Mouse (Mus musculus) hindbrain, embryonic 14.5 days (tissue): ENCODE results near the gene Zdhhc7. TPM values are rescaled to one million over a fixed set of nuclear protein-coding genes. Genes with fewer than 3 reads are reported as not detected.
A peak's percentile ranks its signal among the peaks of the same experiment; 100 is the strongest.

Source experiments
- ATAC-seq: fragments of 200-750 bp; cut with Nextera tagmentation; 2 replicates; pipeline ENCODE4 v1.8.0; 2017; ENCODE audit warnings: moderate number of reproducible peaks, mild to moderate bottlenecking, moderate TSS enrichment, moderate library complexity; ENCODE audit not compliant: low FRiP score
- DNase-seq: peaks from one replicate; pipeline ENCODE4 v3.0.0-alpha.2; 2015; ENCODE audit warnings: low spot score
- H3K27ac ChIP-seq: fragments of 300-500 bp; sonication (generic); 2 replicates; pipeline ENCODE4 v1.5.1; 2014; ENCODE audit warnings: mild to moderate bottlenecking, moderate library complexity
- H3K27me3 ChIP-seq: fragments of 300-500 bp; sonication (generic); 2 replicates; pipeline ENCODE4 v1.6.1; 2014; ENCODE audit warnings: mild to moderate bottlenecking, low read length, mixed read lengths; ENCODE audit not compliant: control insufficient read depth, insufficient read depth
- H3K36me3 ChIP-seq: fragments of 300-500 bp; sonication (generic); replicated peaks from 2 replicates; pipeline ENCODE4 v1.6.1; 2014; ENCODE audit not compliant: control insufficient read depth, insufficient read depth
- H3K4me1 ChIP-seq: fragments of 300-500 bp; sonication (generic); replicated peaks from 2 replicates; pipeline ENCODE4 v1.6.1; 2014; ENCODE audit warnings: antibody characterized with exemption, low read length, mixed read lengths; ENCODE audit not compliant: control insufficient read depth, insufficient read depth
- H3K4me2 ChIP-seq: fragments of 300-500 bp; sonication (generic); replicated peaks from 2 replicates; pipeline ENCODE4 v1.6.1; 2014; ENCODE audit warnings: mild to moderate bottlenecking, moderate library complexity
- H3K4me3 ChIP-seq: fragments of 300-500 bp; sonication (generic); replicated peaks from 2 replicates; pipeline ENCODE4 v1.5.1; 2014; ENCODE audit warnings: mild to moderate bottlenecking, low read length
- H3K9ac ChIP-seq: fragments of 300-500 bp; sonication (generic); 2 replicates; pipeline ENCODE4 v1.6.1; 2014
- H3K9me3 ChIP-seq: fragments of 300-500 bp; sonication (generic); 2 replicates; pipeline ENCODE4 v1.6.1; 2016; ENCODE audit warnings: low read length; ENCODE audit not compliant: control insufficient read depth
- WGBS: fragments of 180-500 bp; shearing (Covaris S2); extraction: QIAGEN DNeasy Blood & Tissue Kit; methylation state at CpG from one replicate; pipeline ENCODE4 v1.1.7; 2014; 5-methylcytosine and 5-hydroxymethylcytosine counted together
- polyA plus RNA-seq: library from polyadenylated mRNA; unstranded; fragments of >200 nt; fragmentation: Nextera tagmentation; extraction: Ambion mirVana; gene quantifications from 2 replicates; pipeline ENCODE4 v1.2.1, GENCODE M21; 2014

Gene Zdhhc7
- 25.5 and 26.4 TPM in 2 replicates for polyA plus RNA-seq

DNA sequence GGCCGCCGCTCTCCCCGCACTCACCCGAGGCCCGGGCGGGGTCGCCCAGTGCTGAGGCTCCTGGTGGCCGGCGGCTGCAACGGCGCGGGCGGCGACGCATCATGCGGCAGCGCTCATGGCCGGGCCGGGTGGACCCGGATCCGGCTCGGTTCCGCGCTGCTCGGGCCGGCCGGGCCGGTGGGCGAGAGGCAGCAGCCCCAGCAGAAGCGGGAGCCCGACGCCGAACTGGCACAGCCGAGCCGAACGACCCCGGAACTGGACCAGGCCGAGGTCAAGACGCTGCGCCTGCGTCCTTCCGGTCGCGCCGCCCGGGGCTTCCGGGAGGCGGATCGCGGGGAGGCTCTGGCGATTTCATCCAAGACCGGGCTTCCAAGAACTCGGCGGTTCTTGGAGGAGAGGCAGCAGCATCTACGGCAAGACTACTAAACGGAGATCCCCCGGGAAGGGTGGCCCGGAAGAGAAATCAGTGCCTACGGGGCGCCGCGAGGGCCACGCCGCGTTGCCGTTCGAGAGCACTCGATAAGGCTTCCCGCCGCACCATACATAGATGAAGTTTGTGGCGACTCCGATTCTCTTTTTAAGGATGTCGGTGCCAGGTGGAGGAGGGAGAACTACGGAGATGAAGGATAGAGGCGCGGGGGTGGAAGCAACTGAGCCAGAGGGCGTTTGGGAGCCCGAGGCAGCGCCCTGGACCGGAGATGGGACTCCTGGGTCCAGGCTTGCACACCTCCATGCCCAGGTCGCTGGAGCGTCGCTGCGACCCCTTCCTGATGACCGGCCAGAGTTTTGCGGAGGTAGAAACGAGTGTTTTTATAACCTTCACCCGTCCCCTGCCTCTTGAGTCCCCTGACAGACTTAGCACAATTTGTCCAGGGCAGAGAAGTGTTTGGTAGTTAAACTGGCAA lies at the start of gene Zdhhc7:
TSS of gene Zdhhc7 (minus strand) at position 415 of the 905 bp plus-strand sequence.
- Histone ChIP-seq H3K36me3 (0 out of 2 replicates have a peak, but pooled peaks cover 10% of the 10 kb centered on the region), H3K4me1 (peaks cover 26% of the 10 kb centered on the region), H3K4me2 (peak within 1 kb of the TSS; percentile 96), H3K9ac (peak within 1 kb of the TSS; percentile 92), H3K9me3 (no peaks in the 10 kb centered on the region), H3K4me3 (peak within 1 kb of the TSS; percentile 96), H3K27ac (peak within 1 kb of the TSS; percentile 91), H3K27me3 (no peaks in the 10 kb centered on the region)
- ATAC-seq: peak; percentile 79
- under 1% methylated on average over 85 of the region's 88 CpGs for WGBS
- DNase-seq: peak; percentile 79

- Histone ChIP-seq H3K9ac (no peak overlapping the region), H3K27me3 (no peaks in the 10 kb centered on the region), H3K27ac (no peak overlapping the region), H3K4me2 (no peak overlapping the region), H3K4me3 (no peak overlapping the region), H3K4me1 (peaks cover 3% of the 10 kb centered on the region), H3K36me3 (peaks cover 36% of the 10 kb centered on the region), H3K9me3 (no peaks in the 10 kb centered on the region)
- ATAC-seq (no peak), DNase-seq (no peak)
- 70% methylated on average over 12 of the region's 12 CpGs for WGBS
Observed at GRCm38 (mm10) chr8:120150028-120150427, 48.7 kb upstream of the Zdhhc7 start.

DNA sequence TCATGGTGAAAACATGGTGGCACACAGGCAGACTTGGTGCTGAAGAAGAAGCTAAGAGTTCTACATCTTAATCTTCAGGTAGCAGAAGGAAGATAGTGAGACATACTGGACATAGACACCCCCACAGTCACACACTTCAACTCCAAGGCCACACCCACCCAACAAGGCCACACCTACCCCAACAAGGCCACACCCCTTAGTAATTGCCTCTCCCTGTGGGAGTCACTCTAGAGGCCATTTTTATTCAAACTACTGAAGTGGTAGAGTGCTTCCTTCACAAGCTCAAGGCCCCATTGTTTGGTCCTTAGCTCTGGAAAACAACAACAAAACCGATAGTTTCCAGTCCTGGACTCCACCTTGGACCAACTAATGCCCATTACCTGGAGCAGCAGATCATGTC lies 44.8 kb upstream of the Zdhhc7 start:
- no peak overlapping the region for H3K4me2 ChIP-seq
- H3K36me3 ChIP-seq: peaks cover 10% of the 10 kb centered on the region
- no peaks in the 10 kb centered on the region for H3K27me3 ChIP-seq
- H3K27ac ChIP-seq: no peak overlapping the region
- no peak overlapping the region for H3K9ac ChIP-seq
- no peak for DNase-seq
- no peak for ATAC-seq
- no peak overlapping the region for H3K4me3 ChIP-seq
- H3K9me3 ChIP-seq: no peaks in the 10 kb centered on the region
- 78% methylated on average over 1 of the region's 1 CpGs for WGBS
- peaks cover 19% of the 10 kb centered on the region for H3K4me1 ChIP-seq

DNA sequence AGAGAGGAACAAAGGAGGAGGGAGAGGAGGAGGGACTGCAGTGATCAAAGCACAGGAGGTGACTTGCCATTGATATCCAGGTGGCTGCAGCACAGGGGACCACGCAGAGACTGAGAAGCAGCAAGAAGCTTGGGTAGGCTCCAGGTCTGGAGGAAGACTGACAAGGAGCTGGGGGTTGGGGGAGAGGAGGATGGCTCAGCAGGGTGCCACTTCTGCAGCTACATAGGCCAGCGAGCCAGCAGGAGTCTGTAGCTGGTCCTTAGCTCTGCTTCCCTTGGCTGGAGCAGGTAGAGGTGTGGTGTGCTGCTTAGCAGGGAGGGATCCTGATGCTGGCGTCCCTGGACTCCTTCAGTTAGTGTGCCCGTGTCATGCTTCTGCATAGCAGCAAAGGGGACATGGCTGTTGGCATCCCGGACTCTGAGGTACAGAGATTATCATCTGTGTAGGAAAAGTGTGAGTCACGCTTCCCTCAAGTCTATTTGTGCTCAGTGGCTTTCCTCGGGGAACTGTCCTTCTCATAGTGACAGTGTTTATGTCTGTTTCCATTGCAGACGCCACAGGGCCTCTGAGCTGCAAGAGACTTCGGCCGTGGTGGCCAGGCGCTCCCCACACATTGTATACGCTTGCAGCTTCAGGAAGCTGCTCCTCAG lies 43.5 kb upstream of the Zdhhc7 start:
- 60% methylated on average over 12 of the region's 12 CpGs for WGBS
- no peak for DNase-seq

DNA sequence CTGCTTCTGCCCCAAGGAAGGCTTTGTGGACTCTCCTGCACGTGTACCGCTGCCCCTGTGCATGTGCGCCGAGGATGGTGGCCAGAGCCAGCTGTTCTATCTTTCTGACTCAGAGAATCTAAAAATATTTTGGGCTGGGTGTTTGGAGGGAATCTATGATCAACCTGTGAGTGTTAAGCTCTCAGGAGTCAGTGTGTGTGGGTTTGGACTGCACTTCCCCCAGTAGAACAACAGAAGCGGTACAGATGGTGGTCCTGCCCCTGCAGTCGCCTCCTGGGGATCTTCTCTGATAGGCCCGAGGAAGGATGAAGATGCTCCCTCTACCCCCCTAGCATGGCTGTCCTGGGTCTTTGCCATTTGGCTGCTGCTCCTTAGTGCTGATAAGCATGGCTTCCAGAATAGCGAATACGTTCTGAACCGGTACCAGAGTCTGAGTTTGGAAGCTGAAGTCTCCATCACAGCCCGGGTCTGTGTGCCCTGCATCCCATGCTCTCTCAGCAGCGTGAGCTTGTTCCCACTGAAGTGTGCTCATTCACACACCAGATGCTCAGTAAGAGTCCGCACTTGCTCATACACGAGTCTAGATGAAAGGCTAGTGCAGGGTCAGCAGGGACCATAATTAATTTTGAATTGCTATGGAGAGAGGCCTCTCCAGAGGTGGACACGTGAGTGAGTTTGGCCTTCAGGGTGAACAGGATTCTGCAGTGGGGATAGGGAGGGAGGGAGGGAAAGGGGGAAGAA lies 42.8 kb upstream of the Zdhhc7 start:
- ATAC-seq (peak; percentile 31; the same call in 1 of the 2 replicates), DNase-seq (no peak)
- Histone ChIP-seq H3K4me1 (peaks cover 19% of the 10 kb centered on the region), H3K36me3 (peaks cover 10% of the 10 kb centered on the region), H3K27me3 (no peaks in the 10 kb centered on the region), H3K9ac (0 out of 2 replicates have a peak overlapping the region, but pooled peaks have one; percentile 24), H3K9me3 (no peaks in the 10 kb centered on the region), H3K4me3 (no peak overlapping the region), H3K4me2 (no peak overlapping the region), H3K27ac (peak overlapping the region; percentile 80)
- WGBS: 56% methylated on average over 15 of the region's 15 CpGs

More for the DNA sequence above, 43.5 kb upstream of the Zdhhc7 start:
- no peaks in the 10 kb centered on the region for H3K27me3 ChIP-seq
- no peak overlapping the region for H3K4me2 ChIP-seq
- H3K27ac ChIP-seq: peak overlapping the region; percentile 80
- 0 out of 2 replicates have a peak, but pooled peaks have one; percentile 21 for ATAC-seq
- no peaks in the 10 kb centered on the region for H3K9me3 ChIP-seq
- peaks cover 19% of the 10 kb centered on the region for H3K4me1 ChIP-seq
- peak overlapping the region; percentile 24; the same call in 1 of the 2 replicates for H3K9ac ChIP-seq
- no peak overlapping the region for H3K4me3 ChIP-seq
- H3K36me3 ChIP-seq: peaks cover 10% of the 10 kb centered on the region

DNA sequence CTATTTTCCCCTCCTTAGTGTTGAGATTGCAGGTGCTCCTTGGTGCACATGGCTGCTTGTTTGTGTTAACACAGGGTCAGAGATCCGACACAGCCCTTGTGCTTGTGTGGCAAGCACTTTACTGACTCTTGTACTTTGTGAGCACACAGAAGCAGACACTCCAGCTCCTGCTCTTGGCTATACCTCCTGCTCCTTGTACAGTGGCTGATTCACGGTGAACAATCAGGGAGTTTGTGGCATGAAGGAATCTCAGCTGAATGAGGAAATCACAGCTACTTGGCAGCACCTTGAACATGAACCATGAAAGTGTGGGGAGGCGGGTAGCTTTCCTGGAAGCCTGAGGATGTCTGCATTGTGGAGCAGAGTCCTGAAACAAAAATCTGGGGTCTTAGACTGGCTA lies 39.5 kb upstream of the Zdhhc7 start:
- no peak overlapping the region for H3K27ac ChIP-seq
- ATAC-seq (no peak), DNase-seq (no peak)
- no peak overlapping the region for H3K9ac ChIP-seq
- 75% methylated on average over 3 of the region's 3 CpGs for WGBS
- H3K4me3 ChIP-seq: no peak overlapping the region
- no peak overlapping the region for H3K4me2 ChIP-seq
- H3K27me3 ChIP-seq: no peaks in the 10 kb centered on the region
- no peaks in the 10 kb centered on the region for H3K9me3 ChIP-seq
- peaks cover 19% of the 10 kb centered on the region for H3K4me1 ChIP-seq
- H3K36me3 ChIP-seq: peaks cover 2% of the 10 kb centered on the region; the same call in 1 of the 2 replicates

GRCm38 (mm10) chr8:120138958-120139357 lies 37.7 kb upstream of the Zdhhc7 start:
- WGBS: 93% methylated on average over 2 of the region's 2 CpGs
- no peaks in the 10 kb centered on the region for H3K9me3 ChIP-seq
- H3K27ac ChIP-seq: no peak overlapping the region

DNA sequence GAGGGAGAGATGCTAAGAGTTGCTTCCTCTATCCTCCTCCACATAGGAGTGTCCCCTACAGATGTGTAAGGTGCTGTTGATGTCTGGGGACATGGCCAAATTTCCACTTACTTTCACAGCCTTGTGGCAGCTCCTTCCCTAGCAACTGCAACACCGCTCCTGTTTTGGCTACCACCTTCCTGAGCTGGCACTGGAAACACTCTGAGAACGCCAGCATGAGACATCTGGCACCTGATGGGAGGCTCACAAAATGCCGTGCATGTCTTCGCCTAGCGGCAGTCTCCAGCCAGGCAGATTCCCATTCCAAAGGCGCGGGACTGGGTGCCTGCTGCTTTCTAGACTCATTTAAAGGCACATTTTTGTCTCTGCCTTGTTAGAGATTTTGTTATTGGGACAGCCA lies 35.3 kb upstream of the Zdhhc7 start:
- no peak for ATAC-seq
- H3K36me3 ChIP-seq: no peaks in the 10 kb centered on the region
- no peak overlapping the region for H3K4me3 ChIP-seq
- no peak overlapping the region for H3K9ac ChIP-seq
- 50% methylated on average over 7 of the region's 7 CpGs for WGBS
- H3K27ac ChIP-seq: no peak overlapping the region
- no peaks in the 10 kb centered on the region for H3K27me3 ChIP-seq
- H3K9me3 ChIP-seq: no peaks in the 10 kb centered on the region
- DNase-seq: no peak
- H3K4me2 ChIP-seq: no peak overlapping the region
- no peaks in the 10 kb centered on the region for H3K4me1 ChIP-seq

More at GRCm38 (mm10) chr8:120138958-120139357, 37.7 kb upstream of the Zdhhc7 start:
- no peak overlapping the region for H3K4me3 ChIP-seq
- no peaks in the 10 kb centered on the region for H3K36me3 ChIP-seq
- H3K4me2 ChIP-seq: no peak overlapping the region
- no peaks in the 10 kb centered on the region for H3K27me3 ChIP-seq
- no peak overlapping the region for H3K9ac ChIP-seq
- peaks cover 5% of the 10 kb centered on the region; the same call in 1 of the 2 replicates for H3K4me1 ChIP-seq
- DNase-seq (no peak), ATAC-seq (no peak)
